Mouse (Mus musculus): ENCODE results near the gene Fat4. TPM values are rescaled to one million over a fixed set of nuclear protein-coding genes. Genes with fewer than 3 reads are reported as not detected.

The Fat4 gene
- not detected in 2 replicates for total RNA-seq (2014; fragmentation: Nextera tagmentation)
- not detected in 2 replicates for total RNA-seq (2017)

GRCm38 (mm10) chr3:38886890-38887355, at the start of gene Fat4:
Gene Fat4 (plus strand): TSS chr3:38886940.
- no peak for ATAC-seq (replicated peaks; ENCODE audit: poor library complexity, severe bottlenecking)

- no peak for ATAC-seq (replicated peaks; ENCODE audit: poor library complexity, severe bottlenecking)
Measured at GRCm38 (mm10) chr3:38839438-38839837, 47.3 kb upstream of the Fat4 start.

GRCm38 (mm10) chr3:38843000-38843538, 43.7 kb upstream of the Fat4 start:
- ATAC-seq (replicated peaks; ENCODE audit: poor library complexity, severe bottlenecking), result no peak

GRCm38 (mm10) chr3:38846602-38847382, 39.9 kb upstream of the Fat4 start:
- ATAC-seq (replicated peaks; ENCODE audit: poor library complexity, severe bottlenecking), result no peak

- no peak for ATAC-seq (replicated peaks; ENCODE audit: poor library complexity, severe bottlenecking)
Measured at GRCm38 (mm10) chr3:38849077-38849476, 37.7 kb upstream of the Fat4 start.

GRCm38 (mm10) chr3:38849536-38849935, 37.2 kb upstream of the Fat4 start:
- peak; percentile 53; the same call in 1 of the 2 replicates for ATAC-seq (replicated peaks; ENCODE audit: poor library complexity, severe bottlenecking)

- no peak for ATAC-seq (replicated peaks; ENCODE audit: poor library complexity, severe bottlenecking)
Measured at GRCm38 (mm10) chr3:38853650-38854049, 33.1 kb upstream of the Fat4 start.

GRCm38 (mm10) chr3:38860683-38861082, 26.1 kb upstream of the Fat4 start:
- ATAC-seq (replicated peaks; ENCODE audit: poor library complexity, severe bottlenecking), result no peak

- no peak for ATAC-seq (replicated peaks; ENCODE audit: poor library complexity, severe bottlenecking)
Measured at GRCm38 (mm10) chr3:38871291-38871690, 15.4 kb upstream of the Fat4 start.

- ATAC-seq (replicated peaks; ENCODE audit: poor library complexity, severe bottlenecking), result no peak
Measured at GRCm38 (mm10) chr3:38875872-38876271, 10.9 kb upstream of the Fat4 start.

GRCm38 (mm10) chr3:38876706-38877105, 10.0 kb upstream of the Fat4 start:
- no peak for ATAC-seq (replicated peaks; ENCODE audit: poor library complexity, severe bottlenecking)

GRCm38 (mm10) chr3:38882778-38883177, 4.0 kb upstream of the Fat4 start:
- ATAC-seq (replicated peaks; ENCODE audit: poor library complexity, severe bottlenecking), result no peak

GRCm38 (mm10) chr3:38883676-38884075, 3.1 kb upstream of the Fat4 start:
- no peak for ATAC-seq (replicated peaks; ENCODE audit: poor library complexity, severe bottlenecking)

- ATAC-seq (replicated peaks; ENCODE audit: poor library complexity, severe bottlenecking), result peak; percentile 40
Measured at GRCm38 (mm10) chr3:38884276-38884675, 2.5 kb upstream of the Fat4 start.

GRCm38 (mm10) chr3:38884919-38885418, 1.8 kb upstream of the Fat4 start:
- no peak for ATAC-seq (replicated peaks; ENCODE audit: poor library complexity, severe bottlenecking)

GRCm38 (mm10) chr3:38885481-38886001, 1.2 kb upstream of the Fat4 start:
- ATAC-seq (replicated peaks; ENCODE audit: poor library complexity, severe bottlenecking), result peak; percentile 78

GRCm38 (mm10) chr3:38886061-38886821, 499 bp upstream of the Fat4 start:
- ATAC-seq (replicated peaks; ENCODE audit: poor library complexity, severe bottlenecking), result peak; percentile 8; the same call in 1 of the 2 replicates

- peak; percentile 12; the same call in 1 of the 2 replicates for ATAC-seq (replicated peaks; ENCODE audit: poor library complexity, severe bottlenecking)
Measured at GRCm38 (mm10) chr3:38887381-38887991, 746 bp downstream of the Fat4 start.

GRCm38 (mm10) chr3:38888111-38888510, 1.4 kb downstream of the Fat4 start:
- 0 out of 2 replicates have a peak, but pooled peaks have one; percentile 10 for ATAC-seq (replicated peaks; ENCODE audit: poor library complexity, severe bottlenecking)

- ATAC-seq (replicated peaks; ENCODE audit: poor library complexity, severe bottlenecking), result no peak
Measured at GRCm38 (mm10) chr3:38892791-38893224, 6.1 kb downstream of the Fat4 start.
